Mouse (Mus musculus): ENCODE results near the gene Ptprn2. TPM values are rescaled to one million over a fixed set of nuclear protein-coding genes. Genes with fewer than 3 reads are reported as not detected.

The Ptprn2 gene
- polyA plus RNA-seq, 1 experiment from 2014 or later = 24.7 TPM

- Histone ChIP-seq H3K27ac (ENCODE audit: low read depth, low read length) (peak overlapping the region; percentile 23; the same call in 1 of the 2 replicates), H3K27me3 (ENCODE audit: control insufficient read depth, insufficient read depth, low read length) (no peaks in the 10 kb centered on the region), H3K4me2 (ENCODE audit: low read depth, low read length) (no peak overlapping the region), H3K4me3 (ENCODE audit: low read depth, low read length) (no peak overlapping the region), H3K9me3 (ENCODE audit: control insufficient read depth, low read length) (no peaks in the 10 kb centered on the region), H3K4me1 (ENCODE audit: control insufficient read depth, insufficient read depth, low read length) (peaks cover 11% of the 10 kb centered on the region; the same call in 1 of the 2 replicates), H3K36me3 (ENCODE audit: control insufficient read depth, insufficient read depth, low read length) (no peaks in the 10 kb centered on the region), H3K9ac (replicated peaks; ENCODE audit: low read depth, low read length) (no peak overlapping the region)
- ATAC-seq (ENCODE audit: low read depth) = no peak
- 45% methylated on average over 6 of the region's 6 CpGs for WGBS
Observed at GRCm38 (mm10) chr12:116919185-116919584, 433.7 kb downstream of the Ptprn2 start.

- no peaks in the 10 kb centered on the region for H3K9me3 ChIP-seq (ENCODE audit: control insufficient read depth, low read length)
- H3K4me1 ChIP-seq (ENCODE audit: control insufficient read depth, insufficient read depth, low read length) = peaks cover 11% of the 10 kb centered on the region; the same call in 1 of the 2 replicates
- no peaks in the 10 kb centered on the region for H3K27me3 ChIP-seq (ENCODE audit: control insufficient read depth, insufficient read depth, low read length)
- H3K27ac ChIP-seq (ENCODE audit: low read depth, low read length) = peak overlapping the region; percentile 36
- H3K36me3 ChIP-seq (ENCODE audit: control insufficient read depth, insufficient read depth, low read length) = no peaks in the 10 kb centered on the region
- peak overlapping the region; percentile 22; the same call in 1 of the 2 replicates for H3K9ac ChIP-seq (replicated peaks; ENCODE audit: low read depth, low read length)
- H3K4me3 ChIP-seq (ENCODE audit: low read depth, low read length) = no peak overlapping the region
- peak; percentile 84 for ATAC-seq (ENCODE audit: low read depth)
- WGBS = 19% methylated on average over 22 of the region's 22 CpGs
- H3K4me2 ChIP-seq (ENCODE audit: low read depth, low read length) = peak overlapping the region; percentile 16; the same call in 1 of the 2 replicates
Observed at GRCm38 (mm10) chr12:116919691-116920526, 434.4 kb downstream of the Ptprn2 start.

- Histone ChIP-seq H3K4me3 (ENCODE audit: low read depth, low read length) (no peak overlapping the region), H3K27me3 (ENCODE audit: control insufficient read depth, insufficient read depth, low read length) (no peaks in the 10 kb centered on the region), H3K9me3 (ENCODE audit: control insufficient read depth, low read length) (no peaks in the 10 kb centered on the region), H3K27ac (ENCODE audit: low read depth, low read length) (0 out of 2 replicates have a peak overlapping the region, but pooled peaks have one; percentile 0), H3K4me1 (ENCODE audit: control insufficient read depth, insufficient read depth, low read length) (no peaks in the 10 kb centered on the region), H3K36me3 (ENCODE audit: control insufficient read depth, insufficient read depth, low read length) (no peaks in the 10 kb centered on the region), H3K4me2 (ENCODE audit: low read depth, low read length) (no peak overlapping the region), H3K9ac (replicated peaks; ENCODE audit: low read depth, low read length) (no peak overlapping the region)
- no peak for ATAC-seq (ENCODE audit: low read depth)
- 59% methylated on average over 5 of the region's 5 CpGs for WGBS
Observed at GRCm38 (mm10) chr12:116927115-116927514, 441.6 kb downstream of the Ptprn2 start.

DNA sequence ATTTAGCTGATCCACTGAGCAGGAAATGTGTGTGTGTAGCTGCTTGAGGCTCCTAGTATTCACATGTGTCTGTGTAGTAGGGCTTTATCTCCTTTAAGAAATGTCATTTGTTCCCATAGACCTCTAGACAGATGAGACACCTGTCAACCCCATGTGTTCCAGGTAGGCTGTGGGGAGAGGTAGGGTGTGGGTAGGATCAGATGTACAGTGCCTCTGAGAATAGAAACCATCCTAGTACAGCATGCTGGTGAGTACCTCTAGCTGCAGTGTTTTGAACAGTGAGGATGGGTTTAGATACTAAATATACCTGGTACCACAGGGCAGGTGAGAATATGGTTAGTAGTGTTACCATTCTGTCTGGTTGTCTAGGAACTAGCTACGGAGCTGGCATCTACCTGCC lies 442.0 kb downstream of the Ptprn2 start:
- no peak overlapping the region for H3K9ac ChIP-seq (replicated peaks; ENCODE audit: low read depth, low read length)
- H3K4me2 ChIP-seq (ENCODE audit: low read depth, low read length) = no peak overlapping the region
- no peaks in the 10 kb centered on the region for H3K27me3 ChIP-seq (ENCODE audit: control insufficient read depth, insufficient read depth, low read length)
- no peaks in the 10 kb centered on the region for H3K9me3 ChIP-seq (ENCODE audit: control insufficient read depth, low read length)
- 87% methylated on average over 1 of the region's 1 CpGs for WGBS
- H3K36me3 ChIP-seq (ENCODE audit: control insufficient read depth, insufficient read depth, low read length) = no peaks in the 10 kb centered on the region
- no peak for ATAC-seq (ENCODE audit: low read depth)
- H3K27ac ChIP-seq (ENCODE audit: low read depth, low read length) = 0 out of 2 replicates have a peak overlapping the region, but pooled peaks have one; percentile 0
- no peaks in the 10 kb centered on the region for H3K4me1 ChIP-seq (ENCODE audit: control insufficient read depth, insufficient read depth, low read length)
- no peak overlapping the region for H3K4me3 ChIP-seq (ENCODE audit: low read depth, low read length)

GRCm38 (mm10) chr12:116938158-116938854 lies 452.8 kb downstream of the Ptprn2 start:
- Histone ChIP-seq H3K4me1 (ENCODE audit: control insufficient read depth, insufficient read depth, low read length) (peaks cover 6% of the 10 kb centered on the region; the same call in 1 of the 2 replicates), H3K9me3 (ENCODE audit: control insufficient read depth, low read length) (no peaks in the 10 kb centered on the region), H3K27me3 (ENCODE audit: control insufficient read depth, insufficient read depth, low read length) (no peaks in the 10 kb centered on the region), H3K9ac (replicated peaks; ENCODE audit: low read depth, low read length) (no peak overlapping the region), H3K4me3 (ENCODE audit: low read depth, low read length) (no peak overlapping the region), H3K4me2 (ENCODE audit: low read depth, low read length) (no peak overlapping the region), H3K27ac (ENCODE audit: low read depth, low read length) (peak overlapping the region; percentile 48), H3K36me3 (ENCODE audit: control insufficient read depth, insufficient read depth, low read length) (no peaks in the 10 kb centered on the region)
- 27% methylated on average over 3 of the region's 3 CpGs for WGBS
- ATAC-seq (ENCODE audit: low read depth) = peak; percentile 90

- no peak overlapping the region for H3K4me3 ChIP-seq (ENCODE audit: low read depth, low read length)
- no peak overlapping the region for H3K27ac ChIP-seq (ENCODE audit: low read depth, low read length)
- H3K36me3 ChIP-seq (ENCODE audit: control insufficient read depth, insufficient read depth, low read length) = no peaks in the 10 kb centered on the region
- no peaks in the 10 kb centered on the region for H3K27me3 ChIP-seq (ENCODE audit: control insufficient read depth, insufficient read depth, low read length)
- no peak overlapping the region for H3K9ac ChIP-seq (replicated peaks; ENCODE audit: low read depth, low read length)
- H3K4me2 ChIP-seq (ENCODE audit: low read depth, low read length) = no peak overlapping the region
- no peaks in the 10 kb centered on the region for H3K9me3 ChIP-seq (ENCODE audit: control insufficient read depth, low read length)
- no peak for ATAC-seq (ENCODE audit: low read depth)
- H3K4me1 ChIP-seq (ENCODE audit: control insufficient read depth, insufficient read depth, low read length) = no peaks in the 10 kb centered on the region
- WGBS = 85% methylated on average over 5 of the region's 5 CpGs
Observed at GRCm38 (mm10) chr12:116943883-116944282, 458.4 kb downstream of the Ptprn2 start.

DNA sequence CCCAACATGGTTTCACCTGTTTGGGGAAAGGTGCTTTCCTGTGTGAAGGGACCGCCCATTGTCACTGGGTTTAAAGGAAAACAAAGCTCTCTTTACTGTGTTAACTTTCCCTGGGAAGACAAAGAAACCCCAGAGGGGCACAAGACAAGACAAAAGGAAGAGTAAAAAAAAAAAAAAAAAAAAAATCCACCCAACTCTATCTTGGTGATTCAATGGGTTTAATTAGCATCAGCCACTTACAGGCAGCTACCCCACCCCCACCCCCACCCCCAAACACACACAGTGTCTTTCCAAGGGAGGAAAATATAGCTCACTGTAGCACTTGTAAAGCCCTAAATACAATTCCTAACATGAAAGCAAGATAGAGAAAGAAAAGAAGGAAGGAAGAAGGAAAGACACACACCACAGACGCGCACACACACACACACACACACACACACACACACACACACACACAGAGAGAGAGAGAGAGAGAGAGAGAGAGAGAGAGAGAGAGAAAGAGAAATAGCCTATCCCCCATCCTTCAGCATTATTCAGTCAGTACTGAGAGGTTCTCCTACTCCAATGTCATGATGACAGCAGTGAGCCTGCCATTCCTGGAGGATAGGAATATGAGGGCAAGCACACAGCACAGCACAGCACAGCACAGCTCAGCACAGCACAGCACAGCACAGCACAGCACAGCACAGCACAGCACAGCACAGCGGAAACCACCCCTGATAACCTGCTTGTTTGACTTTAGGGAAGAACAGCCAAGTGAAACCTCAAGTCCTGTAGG lies 462.8 kb downstream of the Ptprn2 start:
- 64% methylated on average over 4 of the region's 4 CpGs for WGBS
- Histone ChIP-seq H3K4me1 (ENCODE audit: control insufficient read depth, insufficient read depth, low read length) (no peaks in the 10 kb centered on the region), H3K27ac (ENCODE audit: low read depth, low read length) (no peak overlapping the region; the same call in 1 of the 2 replicates), H3K9ac (replicated peaks; ENCODE audit: low read depth, low read length) (no peak overlapping the region), H3K36me3 (ENCODE audit: control insufficient read depth, insufficient read depth, low read length) (no peaks in the 10 kb centered on the region), H3K9me3 (ENCODE audit: control insufficient read depth, low read length) (no peaks in the 10 kb centered on the region), H3K4me3 (ENCODE audit: low read depth, low read length) (no peak overlapping the region), H3K4me2 (ENCODE audit: low read depth, low read length) (no peak overlapping the region), H3K27me3 (ENCODE audit: control insufficient read depth, insufficient read depth, low read length) (no peaks in the 10 kb centered on the region)
- no peak; the same call in 1 of the 2 replicates for ATAC-seq (ENCODE audit: low read depth)

GRCm38 (mm10) chr12:116949726-116950125 lies 464.2 kb downstream of the Ptprn2 start:
- H3K4me2 ChIP-seq (ENCODE audit: low read depth, low read length) = no peak overlapping the region
- WGBS = 88% methylated on average over 3 of the region's 3 CpGs
- no peak overlapping the region for H3K9ac ChIP-seq (replicated peaks; ENCODE audit: low read depth, low read length)
- ATAC-seq (ENCODE audit: low read depth) = no peak
- H3K9me3 ChIP-seq (ENCODE audit: control insufficient read depth, low read length) = no peaks in the 10 kb centered on the region
- no peaks in the 10 kb centered on the region for H3K4me1 ChIP-seq (ENCODE audit: control insufficient read depth, insufficient read depth, low read length)
- H3K36me3 ChIP-seq (ENCODE audit: control insufficient read depth, insufficient read depth, low read length) = no peaks in the 10 kb centered on the region
- H3K4me3 ChIP-seq (ENCODE audit: low read depth, low read length) = no peak overlapping the region
- H3K27ac ChIP-seq (ENCODE audit: low read depth, low read length) = no peak overlapping the region
- H3K27me3 ChIP-seq (ENCODE audit: control insufficient read depth, insufficient read depth, low read length) = no peaks in the 10 kb centered on the region

Data from neural tube, embryonic 14.5 days (tissue).